8 mouse cellular contexts compared by ENCODE assay signal in genomic region chr4:142014659-142015608, GRCm38 (mm10). TPM values are rescaled to one million over a fixed set of nuclear protein-coding genes. Genes with fewer than 3 reads are reported as not detected.
DNase-seq lines count a peak whose midpoint lies in the region; ATAC-seq and TF ChIP-seq lines count a peak whose summit lies in the region.

Fhad1 (minus strand) TSS chr4:142015082.

- peak; percentile 35 to 55 for DNase-seq in heart, adult 9 months (ENCODE audit: low spot score in 2 of 2)
- DNase-seq in kidney, adult 2 months, result peak; percentile 96
- peak; percentile 67 for DNase-seq in liver, adult 2 months (ENCODE audit: extremely low read depth, low read depth, low spot score)
- DNase-seq in spleen, adult 2 months (ENCODE audit: low read depth in 1 of 2, low spot score in 2 of 2), result peak; percentile 28 to 32

- H3K4me2 ChIP-seq in embryonic facial prominence, embryonic 13.5 days, result peak within 1 kb of the TSS; percentile 75
- H3K4me2 ChIP-seq in midbrain, embryonic 16.5 days (ENCODE audit: low read length), result peak within 1 kb of the TSS; percentile 75

- peak within 1 kb of the TSS; percentile 48 for H3K4me3 ChIP-seq in bone marrow macrophage, adult 2 months (ENCODE audit: insufficient read depth, low read length)
- peak within 1 kb of the TSS; percentile 42 for H3K4me3 ChIP-seq in embryonic facial prominence, embryonic 13.5 days
- H3K4me3 ChIP-seq in kidney, adult 2 months (ENCODE audit: insufficient read depth, low read depth, low read length), result peak within 1 kb of the TSS; percentile 34; the same call in 1 of the 2 replicates
- peak within 1 kb of the TSS; percentile 32; the same call in 1 of the 2 replicates for H3K4me3 ChIP-seq in liver, adult 2 months (ENCODE audit: insufficient read depth, low read depth, low read length)
- H3K4me3 ChIP-seq in midbrain, embryonic 16.5 days (ENCODE audit: low read depth, low read length), result peak within 1 kb of the TSS; percentile 46
- H3K4me3 ChIP-seq in spleen, adult 2 months (ENCODE audit: extremely low read depth, insufficient read depth, insufficient read length), result peak within 1 kb of the TSS; percentile 29; the same call in 1 of the 2 replicates

- no peak for TF ChIP-seq POLR2A in bone marrow macrophage, adult 2 months (IDR thresholded peaks at IDR 0.05; ENCODE audit: borderline replicate concordance, low read depth, low read length)
- no peak for TF ChIP-seq POLR2A in kidney, adult 2 months (IDR thresholded peaks at IDR 0.05; ENCODE audit: low read depth, low read length)
- TF ChIP-seq POLR2A in liver, adult 2 months (IDR thresholded peaks at IDR 0.05; ENCODE audit: extremely low read depth, insufficient read depth, low read length), result no peak
- TF ChIP-seq POLR2A in spleen, adult 2 months (IDR thresholded peaks at IDR 0.05; ENCODE audit: low read depth, low read length), result no peak

- peak; percentile 76 for ATAC-seq in embryonic facial prominence, embryonic 13.5 days (ENCODE audit: insufficient number of reproducible peaks, insufficient read depth, low FRiP score, low TSS enrichment, low read depth)
- ATAC-seq in midbrain, embryonic 16.5 days, result peak; percentile 89
- no peak for ATAC-seq in monocyte, adult 5-6 weeks (replicated peaks; ENCODE audit: insufficient number of reproducible peaks, low FRiP score, low TSS enrichment, poor library complexity, severe bottlenecking)

- peak within 1 kb of the TSS; percentile 58 for H3K9ac ChIP-seq in embryonic facial prominence, embryonic 13.5 days
- peak within 1 kb of the TSS; percentile 9; the same call in 1 of the 2 replicates for H3K9ac ChIP-seq in liver, adult 2 months (ENCODE audit: low read depth, low read length)
- H3K9ac ChIP-seq in midbrain, embryonic 16.5 days (ENCODE audit: low read depth, low read length), result peak within 1 kb of the TSS; percentile 66

- 1% methylated on average over 44 of the region's 46 CpGs for WGBS in embryonic facial prominence, embryonic 13.5 days
- WGBS in kidney, adult 2 months, result 1% methylated on average over 44 of the region's 46 CpGs
- WGBS in liver, adult 2 months, result 5% methylated on average over 46 of the region's 46 CpGs
- under 1% methylated on average over 38 of the region's 46 CpGs for WGBS in midbrain, embryonic 16.5 days
- WGBS in spleen, adult 2 months, result 4% methylated on average over 44 of the region's 46 CpGs

- H3K36me3 ChIP-seq in embryonic facial prominence, embryonic 13.5 days, result no peaks in the 10 kb centered on the region
- H3K36me3 ChIP-seq in kidney, adult 2 months (ENCODE audit: control insufficient read depth, insufficient read depth, low read length), result no peaks in the 10 kb centered on the region
- no peaks in the 10 kb centered on the region for H3K36me3 ChIP-seq in liver, adult 2 months (ENCODE audit: control insufficient read depth, insufficient read depth, low read length)
- no peaks in the 10 kb centered on the region for H3K36me3 ChIP-seq in midbrain, embryonic 16.5 days (ENCODE audit: control insufficient read depth, insufficient read depth, low read length)
- no peaks in the 10 kb centered on the region for H3K36me3 ChIP-seq in spleen, adult 2 months (ENCODE audit: control insufficient read depth, insufficient read depth, low read length)

- H3K27ac ChIP-seq in bone marrow macrophage, adult 2 months (ENCODE audit: insufficient read depth, low read depth, low read length), result no peak within 1 kb of the TSS
- no peak within 1 kb of the TSS for H3K27ac ChIP-seq in embryonic facial prominence, embryonic 13.5 days
- no peak within 1 kb of the TSS for H3K27ac ChIP-seq in kidney, adult 2 months (ENCODE audit: insufficient read depth, low read depth, low read length)
- H3K27ac ChIP-seq in liver, adult 2 months (replicated peaks; ENCODE audit: insufficient read depth, low read depth, low read length), result no peak within 1 kb of the TSS
- peak within 1 kb of the TSS; percentile 58 for H3K27ac ChIP-seq in midbrain, embryonic 16.5 days (ENCODE audit: low read length)
- no peak within 1 kb of the TSS for H3K27ac ChIP-seq in spleen, adult 2 months (ENCODE audit: insufficient read depth, low read length)

- peaks cover 35% of the 10 kb centered on the region for H3K27me3 ChIP-seq in embryonic facial prominence, embryonic 13.5 days
- H3K27me3 ChIP-seq in kidney, adult 2 months (replicated peaks; ENCODE audit: control insufficient read depth, insufficient read depth, low read length), result no peaks in the 10 kb centered on the region
- H3K27me3 ChIP-seq in liver, adult 2 months (ENCODE audit: control insufficient read depth, insufficient read depth, low read length), result no peaks in the 10 kb centered on the region
- H3K27me3 ChIP-seq in midbrain, embryonic 16.5 days (ENCODE audit: control insufficient read depth, insufficient read depth, low read depth, low read length), result no peaks in the 10 kb centered on the region
- H3K27me3 ChIP-seq in spleen, adult 2 months (ENCODE audit: control insufficient read depth, insufficient read depth, low read length), result 0 out of 2 replicates have a peak, but pooled peaks cover 5% of the 10 kb centered on the region

- no peaks in the 10 kb centered on the region for H3K79me2 ChIP-seq in liver, adult 2 months (ENCODE audit: control insufficient read depth, insufficient read depth, low read length)

- peaks cover 20% of the 10 kb centered on the region for H3K4me1 ChIP-seq in bone marrow macrophage, adult 2 months (ENCODE audit: control insufficient read depth, insufficient read depth, low read length)
- H3K4me1 ChIP-seq in embryonic facial prominence, embryonic 13.5 days, result peaks cover 28% of the 10 kb centered on the region
- H3K4me1 ChIP-seq in kidney, adult 2 months (ENCODE audit: control insufficient read depth, insufficient read depth, low read length), result no peaks in the 10 kb centered on the region
- no peaks in the 10 kb centered on the region for H3K4me1 ChIP-seq in liver, adult 2 months (ENCODE audit: control insufficient read depth, insufficient read depth, low read length)
- peaks cover 12% of the 10 kb centered on the region; the same call in 1 of the 2 replicates for H3K4me1 ChIP-seq in midbrain, embryonic 16.5 days (ENCODE audit: control insufficient read depth, insufficient read depth, low read length)
- H3K4me1 ChIP-seq in spleen, adult 2 months (ENCODE audit: control insufficient read depth, insufficient read depth, insufficient read length), result peaks cover 11% of the 10 kb centered on the region

- no peak for TF ChIP-seq CTCF in bone marrow macrophage, adult 2 months (IDR thresholded peaks at IDR 0.05; ENCODE audit: low read depth, low read length)
- no peak for TF ChIP-seq CTCF in kidney, adult 2 months (conservative IDR thresholded peaks at IDR 0.05; ENCODE audit: insufficient read depth, insufficient read length, low read depth, low read length)
- no peak for TF ChIP-seq CTCF in liver, adult 2 months (IDR thresholded peaks at IDR 0.05; ENCODE audit: low read depth, low read length)
- no peak for TF ChIP-seq CTCF in spleen, adult 2 months (IDR thresholded peaks at IDR 0.05; ENCODE audit: extremely low read depth, insufficient read depth, insufficient read length, insufficient replicate concordance)

- H3K9me3 ChIP-seq in embryonic facial prominence, embryonic 13.5 days, result no peaks in the 10 kb centered on the region
- no peaks in the 10 kb centered on the region for H3K9me3 ChIP-seq in midbrain, embryonic 16.5 days (replicated peaks; ENCODE audit: control insufficient read depth, low read length, poor library complexity, severe bottlenecking)

RNA-seq across cellular contexts. Expression of gene Fhad1, which starts in this region (rescaled TPM):
- 3.2 and 4.9 TPM in 2 replicates for polyA plus RNA-seq in bone marrow macrophage, adult 2 months (2012; ENCODE audit: insufficient read depth, insufficient read length, missing spikeins)
- 0.91 and 1.3 TPM in 2 replicates for polyA plus RNA-seq in embryonic facial prominence, embryonic 13.5 days (2015; fragmentation: Nextera tagmentation; extraction: Ambion mirVana)
- 0.18 and 0.28 TPM in 2 replicates for polyA plus RNA-seq in kidney, adult 2 months (2012; rRNA removed)
- total RNA-seq in liver, adult 2 months (2014; rRNA removed), result 0.40 and 2.4 TPM in 2 replicates
- 0.06 and 0.41 TPM in 2 replicates for polyA plus RNA-seq in liver, adult 2 months (2012; rRNA removed)
- 4.6 and 5.3 TPM in 2 replicates for polyA plus RNA-seq in midbrain, embryonic 16.5 days (2015; fragmentation: Nextera tagmentation; extraction: Ambion mirVana)
- 0.12 and 0.21 TPM in 2 replicates for polyA plus RNA-seq in spleen, adult 2 months (2012; rRNA removed)
- total RNA-seq in monocyte, adult 5-6 weeks (2017), result 0.32 to 4.4 TPM (median 0.38 TPM) in 3 replicates

Comparison
In these comparisons a context has a peak if more than half of its experiments do, and no peak if none do; other contexts are left out.
1. Peak in DNase-seq and H3K4me3 ChIP-seq in kidney, adult 2 months; RNA of the gene not detected or under 1 TPM.
2. Peak in DNase-seq and H3K4me3 ChIP-seq in spleen, adult 2 months; RNA of the gene not detected or under 1 TPM.
3. H3K9ac ChIP-seq: peak in every context shown above with its lines; median percentile 66 in midbrain, embryonic 16.5 days; 58 in embryonic facial prominence, embryonic 13.5 days; 9 in liver, adult 2 months.
4. DNase-seq: peak in every context shown above with its lines; median percentile 96 in kidney, adult 2 months; 67 in liver, adult 2 months; 45 in heart, adult 9 months; 30 in spleen, adult 2 months.